Mouse (Mus musculus) c-Kit-negative CD71-positive TER-119-positive erythroid progenitor cells, embryonic 14.5 days (primary cell): ENCODE measurements around the gene Acaa1b.
A peak's percentile ranks its signal among the peaks of the same experiment; 100 is the strongest.

Experiments used
- DNase-seq: peaks from one replicate; pipeline ENCODE4 v3.0.0-alpha.2; 2013; ENCODE audit warnings: low read depth, low spot score

Gene Acaa1b

DNA sequence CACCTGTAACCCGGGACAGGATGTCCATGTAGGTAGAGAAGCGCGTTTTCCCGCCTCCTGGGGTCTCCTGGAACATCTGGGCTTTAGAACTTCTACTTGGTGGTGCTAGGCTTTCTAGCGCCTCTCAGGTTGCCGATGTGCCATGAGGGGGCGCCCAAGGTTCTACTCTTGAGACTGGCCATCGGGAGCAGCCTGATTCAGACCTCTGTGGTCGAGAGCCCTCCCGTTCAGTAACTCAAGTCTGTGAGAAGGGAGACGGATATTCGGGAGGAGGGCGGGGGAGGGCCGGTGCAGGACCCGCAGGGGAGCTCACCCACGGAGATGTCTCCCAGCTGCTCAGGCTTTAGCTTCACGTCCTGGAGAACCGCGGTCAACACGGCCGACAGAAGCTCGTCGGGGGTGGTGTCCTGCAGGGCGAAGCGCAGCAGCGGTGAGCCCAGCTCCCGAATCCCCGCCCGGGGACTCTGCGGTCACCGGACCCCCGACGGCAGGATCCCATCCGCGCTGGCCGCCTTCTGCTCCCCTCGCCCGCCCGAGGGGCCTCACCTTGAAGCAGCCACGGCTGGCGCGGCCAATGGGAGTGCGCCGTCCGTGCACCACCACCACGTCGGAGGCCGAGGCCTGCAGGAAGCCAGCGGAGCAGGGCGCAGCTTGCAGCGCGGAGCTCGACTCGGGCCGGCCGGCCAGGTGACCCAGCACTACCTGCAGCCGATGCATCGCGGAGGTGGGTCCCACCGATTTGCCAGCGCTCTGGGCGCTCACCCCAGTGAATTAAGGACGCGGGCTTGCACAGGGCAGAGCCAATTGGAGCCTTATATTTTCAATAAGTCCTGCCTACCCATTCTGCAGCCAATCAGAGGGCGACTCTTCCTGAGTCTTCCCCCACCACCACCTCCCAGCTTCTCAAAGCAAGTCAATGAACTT lies at the start of gene Acaa1b:
Gene Acaa1b, minus strand, starts transcription at position 816 of the 924 bp plus-strand sequence.
- DNase-seq = no peak

- no peak for DNase-seq
These were observed 49.8 kb upstream of the Acaa1b start for GRCm38 (mm10) chr9:119206666-119207065.

DNA sequence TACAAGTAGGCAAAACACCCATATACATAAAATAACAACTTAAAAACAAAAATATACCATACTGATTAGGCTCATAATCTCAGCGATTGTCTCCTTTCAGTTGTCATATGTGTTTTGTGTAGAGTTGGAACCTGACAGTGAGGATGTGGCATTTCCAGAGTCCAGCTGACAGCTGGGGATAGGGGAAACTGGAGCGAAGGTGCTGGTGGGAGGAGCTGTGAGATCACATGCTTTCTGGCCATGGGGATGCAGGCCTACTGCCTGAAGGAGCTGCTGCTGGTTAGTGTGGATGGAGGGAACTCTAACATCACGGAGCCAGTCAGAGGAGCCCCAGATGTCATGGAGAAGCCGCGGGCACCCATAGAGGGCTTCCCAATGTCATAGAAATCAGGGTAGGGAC lies 48.9 kb upstream of the Acaa1b start:
- no peak for DNase-seq

DNA sequence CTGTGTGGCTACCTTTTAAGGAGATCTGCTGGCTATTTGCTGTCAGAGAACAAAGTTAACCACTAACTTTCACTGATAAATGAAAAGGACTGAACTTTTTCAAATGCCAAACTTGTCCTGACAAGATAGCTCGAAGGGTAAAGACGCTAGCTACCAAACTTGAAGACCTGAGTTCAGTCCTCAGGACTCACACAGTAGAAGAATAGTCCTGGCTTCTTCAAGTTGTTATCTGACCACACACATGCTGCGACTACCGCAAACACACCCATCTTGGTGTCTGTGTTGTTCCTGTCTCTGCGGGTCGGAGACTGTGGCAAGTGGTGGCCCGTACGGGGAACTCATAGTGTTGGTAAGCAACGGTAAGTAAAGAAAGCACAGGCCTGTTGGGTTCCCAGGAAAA lies 46.7 kb upstream of the Acaa1b start:
- no peak for DNase-seq

DNA sequence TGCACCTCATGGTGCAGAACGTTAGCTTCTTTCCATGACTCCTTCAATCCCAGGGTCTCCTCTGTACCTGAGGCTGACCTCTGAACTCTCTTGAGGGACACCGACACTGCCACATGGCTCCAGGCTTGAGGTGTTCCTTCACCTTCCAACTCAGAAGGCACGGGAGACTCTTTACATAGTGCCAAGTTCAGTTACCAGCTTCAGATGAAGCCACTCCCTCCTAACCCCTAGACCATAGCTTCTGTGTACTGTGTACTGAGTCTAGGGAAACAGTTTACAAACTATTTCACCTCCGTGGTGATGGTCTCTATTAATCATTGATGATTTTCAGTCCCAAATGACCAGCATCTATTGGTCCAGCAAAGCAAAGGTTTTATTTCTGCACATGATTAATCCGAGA lies 44.8 kb upstream of the Acaa1b start:
- DNase-seq = no peak

DNA sequence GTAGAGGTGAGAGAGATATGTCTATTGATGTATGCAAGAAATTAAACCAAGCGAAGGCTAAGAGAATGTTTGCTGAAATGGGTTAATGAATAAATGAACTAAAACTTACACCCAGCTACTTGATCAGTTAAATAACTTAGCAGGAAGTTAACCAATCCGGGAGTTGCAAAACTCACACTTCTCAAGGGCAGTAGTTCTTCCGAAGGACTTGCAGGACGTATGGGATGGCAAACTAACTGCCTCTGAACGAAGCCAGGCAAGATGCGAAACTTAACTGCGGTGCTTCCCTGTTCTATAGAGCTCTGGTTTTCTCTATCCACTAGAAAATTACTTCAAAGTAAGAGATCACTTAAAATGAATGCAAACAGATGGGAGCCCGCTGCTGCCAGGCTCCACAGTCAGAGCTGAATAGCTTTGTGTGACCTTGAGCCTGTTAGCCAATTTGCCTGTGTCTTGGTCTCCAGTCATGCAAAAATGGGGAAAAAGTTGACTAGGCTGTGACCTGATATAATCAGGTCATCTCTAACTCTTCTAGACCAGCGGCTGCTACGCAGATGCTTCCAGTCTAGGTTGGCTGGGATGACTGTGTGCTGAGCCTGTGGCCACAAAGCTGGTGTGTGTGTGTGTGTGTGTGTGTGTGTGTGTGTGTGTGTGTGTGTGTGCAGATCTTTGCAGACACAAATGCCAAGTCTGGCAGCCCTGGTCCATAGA lies 42.4 kb upstream of the Acaa1b start:
- DNase-seq = no peak

DNA sequence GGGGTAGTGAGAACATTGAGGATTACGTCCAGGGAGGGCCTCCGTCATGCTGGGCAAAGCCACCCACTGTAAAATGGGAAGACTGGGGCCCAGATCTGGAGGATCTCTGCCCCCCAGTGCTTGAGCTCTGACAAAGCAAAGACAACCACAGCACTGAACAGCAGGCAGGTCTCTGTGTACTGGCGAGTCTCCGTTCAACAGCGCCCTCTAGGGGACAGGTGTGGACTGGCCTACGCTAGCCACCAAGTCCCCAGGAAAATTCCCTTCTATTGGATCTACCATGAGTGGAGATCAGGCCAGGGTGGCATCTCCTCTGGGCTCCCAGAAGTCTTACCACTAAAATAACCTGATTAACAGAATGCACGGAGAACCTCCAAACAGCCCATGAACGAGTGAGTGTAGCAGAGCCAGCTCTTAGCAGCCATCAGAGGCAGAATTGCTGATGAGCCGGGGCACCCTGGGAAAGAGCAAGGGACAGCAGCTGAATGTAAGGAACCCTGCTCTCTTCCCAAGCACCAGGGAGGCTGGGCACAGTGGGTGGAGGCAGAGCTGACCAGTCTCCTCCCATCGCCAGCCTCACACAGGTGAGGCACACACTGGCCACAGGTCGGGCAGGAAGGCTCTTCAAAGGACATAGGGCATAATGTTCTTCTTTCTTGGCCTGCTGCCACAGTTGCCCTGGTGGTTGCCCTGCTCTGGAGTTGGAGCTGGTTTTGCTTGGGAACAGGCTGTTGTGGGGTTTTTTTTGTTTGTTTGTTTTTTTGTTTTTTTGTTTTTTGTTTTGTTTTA lies 35.5 kb upstream of the Acaa1b start:
- DNase-seq = peak; percentile 26

- DNase-seq = no peak
These were observed 24.4 kb upstream of the Acaa1b start for GRCm38 (mm10) chr9:119181241-119181728.

- no peak for DNase-seq
These were observed 22.4 kb upstream of the Acaa1b start for GRCm38 (mm10) chr9:119179292-119179691.

- no peak for DNase-seq
These were observed 10.7 kb upstream of the Acaa1b start for GRCm38 (mm10) chr9:119167608-119168007.

DNA sequence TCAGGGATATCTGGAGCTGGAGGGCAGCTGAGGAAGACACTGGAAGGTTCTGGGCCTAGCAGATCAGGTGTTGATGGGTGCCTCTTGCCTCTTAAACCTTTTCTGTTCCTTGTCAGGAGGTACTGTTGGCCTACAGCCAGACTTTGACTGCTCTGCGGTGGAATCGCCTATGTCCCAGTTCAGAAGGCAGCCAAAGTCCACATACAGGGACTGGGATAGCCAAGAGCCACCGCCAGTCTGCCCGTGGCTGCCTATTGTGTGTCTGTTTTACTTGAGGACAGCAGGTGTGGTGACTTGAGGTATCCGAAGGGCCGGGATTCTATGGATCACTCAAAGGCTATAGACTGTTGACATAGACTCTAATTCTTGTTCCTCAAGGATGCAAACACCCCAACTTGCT lies 8.7 kb upstream of the Acaa1b start:
- no peak for DNase-seq

- no peak for DNase-seq
These were observed 7.8 kb upstream of the Acaa1b start for GRCm38 (mm10) chr9:119164743-119165142.

GRCm38 (mm10) chr9:119160689-119161088 lies 3.8 kb upstream of the Acaa1b start:
- DNase-seq = no peak

GRCm38 (mm10) chr9:119158861-119159260 lies 2.0 kb upstream of the Acaa1b start, which contains the start of gene Gm47289:
Gene Gm47289 (plus strand): TSS chr9:119159161.
- no peak for DNase-seq

GRCm38 (mm10) chr9:119155826-119156225 lies 1.1 kb downstream of the Acaa1b start:
- DNase-seq = no peak

- DNase-seq = no peak
These were observed 1.5 kb downstream of the Acaa1b start for GRCm38 (mm10) chr9:119155416-119155815.

DNA sequence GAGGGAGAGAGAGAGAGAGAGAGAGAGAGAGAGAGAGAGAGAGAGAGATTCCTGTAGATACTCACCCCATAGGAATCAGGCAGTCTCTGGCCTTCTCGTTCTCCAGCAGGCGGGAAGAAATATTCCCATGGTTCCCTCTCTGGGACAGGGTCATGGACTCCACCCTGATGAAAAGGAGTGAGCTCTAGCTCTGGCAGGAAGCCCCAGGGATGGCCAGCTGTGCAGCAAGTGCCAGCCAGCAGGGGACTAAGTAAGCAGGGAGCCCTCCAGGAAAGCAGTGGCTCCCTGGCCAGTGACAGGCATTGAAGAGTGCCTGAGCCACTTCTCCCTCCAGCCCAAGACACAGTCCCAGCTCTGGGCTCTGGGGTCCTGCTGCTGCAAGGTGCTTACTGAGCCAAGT lies 5.1 kb downstream of the Acaa1b start:
- DNase-seq = no peak

DNA sequence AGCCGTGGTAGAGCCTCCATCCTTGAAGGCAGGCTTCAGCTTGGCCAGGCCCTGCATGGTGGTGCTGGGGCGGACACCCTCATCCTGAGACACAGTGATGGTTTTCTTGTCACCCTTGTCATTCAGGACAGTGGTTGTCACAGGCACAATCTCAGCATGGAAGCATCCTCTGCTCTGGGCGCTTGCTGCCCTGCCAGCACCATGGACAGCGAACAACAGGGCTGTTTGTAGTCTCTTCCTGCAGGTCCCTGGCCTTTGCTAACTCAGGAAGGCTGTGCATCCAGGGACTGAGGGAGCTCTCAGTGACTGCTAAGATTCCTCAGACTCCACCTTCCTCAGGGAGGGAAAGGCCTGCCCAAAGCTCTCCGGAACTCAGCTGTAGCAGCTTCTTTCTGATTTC lies 7.3 kb downstream of the Acaa1b start:
- no peak for DNase-seq

DNA sequence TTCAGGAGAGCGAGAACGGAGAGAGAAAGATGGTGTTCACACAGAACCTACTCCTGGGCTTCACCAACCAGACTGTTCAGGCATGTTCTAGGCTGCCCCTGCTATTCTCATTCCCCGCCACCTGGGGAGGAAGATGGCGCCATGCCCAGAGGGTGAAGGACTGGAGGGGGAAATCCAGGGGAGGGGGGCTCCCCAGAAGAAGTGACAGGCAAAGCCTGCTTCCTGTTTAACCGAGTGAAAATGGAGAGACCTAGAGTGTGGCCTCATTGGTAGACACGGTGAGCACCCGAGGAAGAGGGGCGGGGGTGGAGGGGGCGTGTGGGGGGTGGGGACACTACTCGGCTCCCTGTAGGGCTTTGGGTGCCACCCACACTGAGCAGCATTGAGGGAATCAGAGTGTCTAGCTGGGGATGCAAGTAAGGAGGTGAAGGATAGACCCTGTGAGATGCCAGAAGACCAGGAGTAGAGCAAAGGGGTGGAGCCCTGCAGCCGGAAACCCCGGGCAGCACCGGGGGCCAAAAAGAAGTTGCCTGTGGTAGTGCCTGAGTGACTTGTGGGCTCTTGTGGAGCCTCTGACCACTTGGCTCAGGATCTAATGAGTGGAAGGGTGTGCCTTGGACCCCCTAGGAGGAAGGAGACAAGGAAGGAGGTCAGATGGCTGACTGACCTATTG lies 10.7 kb downstream of the Acaa1b start:
- DNase-seq = no peak

DNA sequence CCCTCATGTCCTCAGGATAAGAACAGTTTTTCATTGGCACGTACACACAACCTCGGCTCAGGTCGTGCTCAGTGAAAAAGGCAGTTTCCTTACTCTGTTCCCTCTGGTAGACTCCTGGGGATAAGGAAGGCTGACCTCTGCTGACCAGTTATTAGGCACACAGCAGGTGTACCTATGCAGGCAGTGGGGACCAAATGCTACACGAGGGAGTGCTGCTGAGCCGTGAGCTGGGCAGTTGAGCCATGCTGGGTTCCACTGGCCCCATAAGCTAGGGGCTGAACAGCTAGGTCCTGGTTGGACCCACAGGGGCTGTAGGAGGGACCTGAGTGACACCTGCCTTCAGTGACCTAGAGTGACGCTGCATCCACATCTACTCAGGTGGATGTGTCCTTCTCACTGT lies 11.3 kb downstream of the Acaa1b start:
- DNase-seq = no peak

GRCm38 (mm10) chr9:119145137-119145536 lies 11.8 kb downstream of the Acaa1b start:
- DNase-seq = no peak
